Mouse (Mus musculus) forebrain, embryonic 16.5 days (tissue): ENCODE measurements at regions not wholly inside any gene's neighbourhood (a gene's known extent, or its start where the extent isn't known, plus 50 kb on each side); places are given as distances from the start of the nearest gene placed in this dataset.
A peak's percentile ranks its signal among the peaks of the same experiment; 100 is the strongest.

Experiments
- ATAC-seq: fragments of 200-750 bp; cut with Nextera tagmentation; 2 replicates; pipeline ENCODE4 v1.8.0; 2017; ENCODE audit warnings: mild to moderate bottlenecking, moderate library complexity
- H3K27ac ChIP-seq: fragments of 300-500 bp; sonication (generic); 2 replicates; pipeline ENCODE4 v1.5.1; 2014; ENCODE audit warnings: low read length, control low read depth
- H3K27me3 ChIP-seq: fragments of 300-500 bp; sonication (generic); replicated peaks from 2 replicates; pipeline ENCODE4 v1.6.1; 2014; ENCODE audit warnings: low read length; ENCODE audit not compliant: control insufficient read depth, insufficient read depth
- H3K36me3 ChIP-seq: fragments of 300-500 bp; sonication (generic); 2 replicates; pipeline ENCODE4 v1.6.1; 2014; ENCODE audit not compliant: control insufficient read depth, insufficient read depth
- H3K4me1 ChIP-seq: fragments of 300-500 bp; sonication (generic); replicated peaks from 2 replicates; pipeline ENCODE4 v1.6.1; 2014; ENCODE audit warnings: low read length; ENCODE audit not compliant: control insufficient read depth, insufficient read depth
- H3K4me2 ChIP-seq: fragments of 300-500 bp; sonication (generic); 2 replicates; pipeline ENCODE4 v1.6.1; 2014; ENCODE audit warnings: mild to moderate bottlenecking, low read length, control low read depth
- H3K4me3 ChIP-seq: fragments of 300-500 bp; sonication (generic); replicated peaks from 2 replicates; pipeline ENCODE4 v1.5.1; 2014; ENCODE audit warnings: mild to moderate bottlenecking, low read length, control low read depth
- H3K9ac ChIP-seq: fragments of 300-500 bp; sonication (generic); replicated peaks from 2 replicates; pipeline ENCODE4 v1.6.1; 2014; ENCODE audit warnings: low read depth, low read length, control low read depth
- H3K9me3 ChIP-seq: fragments of 300-500 bp; sonication (generic); 2 replicates; pipeline ENCODE4 v1.6.1; 2016; ENCODE audit warnings: low read length; ENCODE audit not compliant: control insufficient read depth
- WGBS: fragments of 180-500 bp; shearing (Covaris S2); extraction: QIAGEN DNeasy Blood & Tissue Kit; methylation state at CpG from one replicate; pipeline ENCODE4 v1.1.7; 2014; 5-methylcytosine and 5-hydroxymethylcytosine counted together

DNA sequence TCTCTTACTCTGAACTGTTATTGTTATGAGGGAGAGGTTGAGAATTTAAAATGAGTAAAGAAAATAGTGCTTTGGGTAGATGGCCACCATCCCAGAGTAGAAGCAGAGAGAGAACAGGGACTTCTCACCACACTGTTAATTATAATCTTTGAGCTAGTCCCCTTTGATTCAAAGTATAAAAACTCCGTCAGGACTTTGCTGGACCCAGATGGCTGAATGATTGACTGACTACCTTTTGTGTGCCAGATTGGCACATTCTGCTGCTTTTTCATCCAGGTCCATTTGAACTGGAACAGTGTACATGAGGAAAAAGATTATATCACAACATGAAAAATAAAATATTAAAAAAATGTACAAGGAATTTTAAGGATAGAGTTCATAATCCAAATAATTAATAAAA is 449.8 kb downstream of the Slitrk1 start:
- ATAC-seq, result peak; percentile 72
- Histone ChIP-seq H3K4me1 (no peaks in the 10 kb centered on the region), H3K9me3 (no peaks in the 10 kb centered on the region), H3K4me2 (no peak overlapping the region), H3K36me3 (no peaks in the 10 kb centered on the region), H3K9ac (no peak overlapping the region), H3K27ac (no peak overlapping the region), H3K27me3 (no peaks in the 10 kb centered on the region), H3K4me3 (no peak overlapping the region)
- 11% methylated on average over 1 of the region's 1 CpGs for WGBS

DNA sequence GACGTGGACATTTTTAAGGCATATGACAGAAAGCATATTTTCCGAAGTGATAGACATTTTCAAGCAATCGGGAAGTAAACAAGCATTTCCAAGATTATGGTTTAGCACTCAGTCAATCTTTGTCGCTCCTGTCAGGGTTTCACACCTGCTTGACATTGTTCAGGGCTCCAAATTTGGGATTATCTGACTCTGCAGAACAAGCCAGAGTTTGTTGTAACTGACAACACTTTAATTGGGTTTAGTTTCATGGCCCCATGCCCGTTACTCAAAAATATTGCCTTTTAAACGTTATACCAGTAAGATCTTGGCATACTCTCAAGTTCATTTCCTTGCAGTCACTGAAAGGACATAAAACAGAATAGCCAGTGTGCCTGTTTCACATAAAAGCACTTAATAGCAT is 454.6 kb downstream of the Slitrk1 start:
- Histone ChIP-seq H3K9me3 (no peaks in the 10 kb centered on the region), H3K27ac (no peak overlapping the region), H3K4me1 (no peaks in the 10 kb centered on the region), H3K4me2 (no peak overlapping the region), H3K27me3 (no peaks in the 10 kb centered on the region), H3K36me3 (no peaks in the 10 kb centered on the region), H3K9ac (no peak overlapping the region), H3K4me3 (no peak overlapping the region)
- 39% methylated on average over 6 of the region's 6 CpGs for WGBS
- ATAC-seq, result peak; percentile 59; the same call in 1 of the 2 replicates

DNA sequence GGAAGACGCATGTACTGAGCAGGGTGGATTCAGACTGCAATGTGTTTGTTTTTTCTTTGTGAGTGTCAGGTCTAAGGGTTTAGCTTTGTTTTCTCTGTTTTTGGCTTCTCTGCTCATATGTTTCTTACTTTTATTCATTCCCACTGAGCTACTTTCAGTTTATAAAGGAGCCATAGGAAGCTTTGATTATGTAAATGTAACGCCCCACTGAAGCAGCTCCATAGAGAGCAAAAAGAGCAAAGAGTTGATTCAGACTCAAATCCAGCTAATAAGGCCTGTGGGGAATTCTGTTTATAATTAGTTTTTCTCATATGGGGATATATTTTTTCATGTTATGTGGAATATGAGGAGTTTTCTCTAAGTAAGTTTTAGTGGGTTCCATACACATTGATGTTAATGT is 476.9 kb downstream of the Slitrk1 start:
- Histone ChIP-seq H3K9ac (no peak overlapping the region), H3K4me1 (no peaks in the 10 kb centered on the region), H3K4me3 (no peak overlapping the region), H3K4me2 (no peak overlapping the region), H3K9me3 (no peaks in the 10 kb centered on the region), H3K27ac (no peak overlapping the region), H3K36me3 (no peaks in the 10 kb centered on the region), H3K27me3 (no peaks in the 10 kb centered on the region)
- WGBS, result 0% methylated on average over 2 of the region's 2 CpGs
- ATAC-seq, result no peak

DNA sequence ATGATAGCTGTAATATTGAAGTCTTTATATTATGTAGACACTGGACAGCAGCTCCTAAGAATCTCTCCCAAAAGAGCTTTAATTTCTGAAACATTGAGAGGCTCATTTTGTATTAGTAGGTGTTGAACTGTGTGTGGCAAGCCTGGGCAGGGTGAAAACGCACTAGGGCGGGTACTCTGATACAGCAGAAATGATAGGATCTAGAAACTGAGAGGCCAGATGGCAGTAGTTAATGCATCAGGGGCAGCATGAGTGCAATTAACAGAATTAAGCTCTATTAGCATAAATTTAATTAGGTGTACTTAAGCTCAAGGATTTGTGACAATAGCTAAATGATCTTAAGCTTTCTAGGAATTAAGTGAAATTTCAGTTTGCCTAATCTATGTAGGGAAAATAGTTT is 508.8 kb downstream of the Slitrk1 start:
- H3K27ac ChIP-seq, result no peak overlapping the region
- no peak overlapping the region for H3K9ac ChIP-seq
- no peak overlapping the region for H3K4me2 ChIP-seq
- no peaks in the 10 kb centered on the region for H3K4me1 ChIP-seq
- no peaks in the 10 kb centered on the region for H3K27me3 ChIP-seq
- WGBS, result 11% methylated on average over 2 of the region's 2 CpGs
- H3K4me3 ChIP-seq, result no peak overlapping the region
- peak; percentile 93 for ATAC-seq
- no peaks in the 10 kb centered on the region for H3K9me3 ChIP-seq
- H3K36me3 ChIP-seq, result no peaks in the 10 kb centered on the region

DNA sequence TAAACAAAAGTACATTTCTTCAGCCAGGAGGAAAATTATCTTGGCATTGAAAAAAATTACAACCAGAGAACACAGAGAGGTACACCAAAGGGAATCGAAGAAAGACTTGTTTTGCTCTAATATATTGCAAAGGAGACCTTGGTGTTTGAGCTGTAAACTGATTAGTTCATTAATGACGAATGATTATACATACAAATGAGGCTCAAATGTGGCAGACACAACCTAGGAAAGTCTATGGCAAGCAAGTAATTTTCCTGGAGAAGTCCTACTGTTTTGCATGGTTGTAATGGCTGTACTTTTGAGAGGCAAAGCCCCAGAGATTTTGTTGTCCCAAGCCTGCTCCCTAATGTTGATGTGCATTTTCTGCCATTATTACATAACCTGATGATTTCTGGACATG is 510.5 kb downstream of the Slitrk1 start:
- Histone ChIP-seq H3K9me3 (no peaks in the 10 kb centered on the region), H3K27ac (no peak overlapping the region), H3K36me3 (no peaks in the 10 kb centered on the region), H3K4me1 (no peaks in the 10 kb centered on the region), H3K4me3 (no peak overlapping the region), H3K9ac (no peak overlapping the region), H3K27me3 (no peaks in the 10 kb centered on the region), H3K4me2 (no peak overlapping the region)
- WGBS, result 37% methylated on average over 2 of the region's 2 CpGs
- ATAC-seq, result peak; percentile 69
